Mouse (Mus musculus) thymus, adult 2 months (tissue): ENCODE measurements around the gene F11r. TPM values are rescaled to one million over a fixed set of nuclear protein-coding genes. Genes with fewer than 3 reads are reported as not detected.

Source experiments
- DNase-seq: peaks from one replicate; pipeline ENCODE4 v3.0.0; 2021
- H3K27ac ChIP-seq: fragments of 200-500 bp; 2 replicates; pipeline ENCODE4 v1.5.1; 2012; ENCODE audit warnings: low read length, control low read depth; ENCODE audit not compliant: control insufficient read depth, insufficient read depth
- H3K27me3 ChIP-seq: fragments of 200-500 bp; 2 replicates; pipeline ENCODE4 v1.6.1; 2012; ENCODE audit warnings: mild to moderate bottlenecking, low read length, moderate library complexity, mixed read lengths; ENCODE audit not compliant: control insufficient read depth, insufficient read depth
- H3K36me3 ChIP-seq: fragments of 200-500 bp; 2 replicates; pipeline ENCODE4 v1.6.1; 2012; ENCODE audit warnings: mild to moderate bottlenecking, low read length, moderate library complexity; ENCODE audit not compliant: control insufficient read depth, insufficient read depth
- H3K4me1 ChIP-seq: fragments of 200-500 bp; replicated peaks from 2 replicates; pipeline ENCODE4 v1.6.1; 2012; ENCODE audit warnings: low read length; ENCODE audit not compliant: control insufficient read depth, insufficient read depth
- H3K4me3 ChIP-seq: fragments of 200-500 bp; 2 replicates; pipeline ENCODE4 v1.5.1; 2012; ENCODE audit warnings: mild to moderate bottlenecking, low read length, control low read depth, moderate library complexity; ENCODE audit not compliant: control insufficient read depth, insufficient read depth
- CTCF ChIP-seq: fragments of 200-500 bp; IDR thresholded peaks from 2 replicates; pipeline ENCODE4 v1.5.1; 2012; ENCODE audit warnings: mild to moderate bottlenecking, control low read depth, low read length, moderate library complexity, borderline replicate concordance; ENCODE audit not compliant: control insufficient read depth, poor library complexity, insufficient read depth; ENCODE audit errors: extremely low read depth
- POLR2A ChIP-seq: fragments of 200-500 bp; IDR thresholded peaks from 2 replicates; pipeline ENCODE4 v1.6.1; 2012; ENCODE audit warnings: mild to moderate bottlenecking, low read length, control low read depth, moderate library complexity; ENCODE audit not compliant: control insufficient read depth, poor library complexity, insufficient read depth; ENCODE audit errors: extremely low read depth
- WGBS: fragments of 180-500 bp; shearing (Covaris S2); methylation state at CpG from one replicate; pipeline ENCODE4 v1.1.7; 2018; 5-methylcytosine and 5-hydroxymethylcytosine counted together
- polyA plus RNA-seq: library from polyadenylated mRNA; depleted of rRNA; stranded (reverse); fragments of >200 nt; gene quantifications from 2 replicates; pipeline ENCODE4 v1.2.3, GENCODE M21; 2012

Gene F11r
- polyA plus RNA-seq, 1 experiment, result 17.7 TPM

- TF ChIP-seq CTCF (no peak), POLR2A (no peak)
- peaks cover 3% of the 10 kb centered on the region; the same call in 1 of the 2 replicates for H3K4me1 ChIP-seq
- no peak overlapping the region for H3K4me3 ChIP-seq
- no peaks in the 10 kb centered on the region for H3K36me3 ChIP-seq
- WGBS, result 76% methylated on average over 6 of the region's 6 CpGs
- H3K27ac ChIP-seq, result no peak overlapping the region
- H3K27me3 ChIP-seq, result no peaks in the 10 kb centered on the region
- no peak for DNase-seq
Measured at GRCm38 (mm10) chr1:171501016-171501610, 63.8 kb downstream of the F11r start.

GRCm38 (mm10) chr1:171501636-171502080 lies 64.3 kb downstream of the F11r start:
- Histone ChIP-seq H3K4me1 (peaks cover 3% of the 10 kb centered on the region; the same call in 1 of the 2 replicates), H3K27ac (peak overlapping the region; percentile 8; the same call in 1 of the 2 replicates), H3K36me3 (no peaks in the 10 kb centered on the region), H3K27me3 (no peaks in the 10 kb centered on the region), H3K4me3 (no peak overlapping the region)
- 19% methylated on average over 5 of the region's 5 CpGs for WGBS
- DNase-seq, result no peak
- TF ChIP-seq POLR2A (no peak), CTCF (no peak)

- 1% methylated on average over 14 of the region's 14 CpGs for WGBS
- no peak for TF ChIP-seq CTCF
- no peak for TF ChIP-seq POLR2A
- Histone ChIP-seq H3K4me3 (no peak overlapping the region), H3K27ac (peak overlapping the region; percentile 60; the same call in 1 of the 2 replicates), H3K4me1 (peaks cover 3% of the 10 kb centered on the region; the same call in 1 of the 2 replicates), H3K36me3 (no peaks in the 10 kb centered on the region), H3K27me3 (no peaks in the 10 kb centered on the region)
- DNase-seq, result peak; percentile 33
Measured at GRCm38 (mm10) chr1:171502388-171503249, 65.3 kb downstream of the F11r start.

- WGBS, result 2% methylated on average over 19 of the region's 19 CpGs
- Histone ChIP-seq H3K4me1 (peaks cover 3% of the 10 kb centered on the region; the same call in 1 of the 2 replicates), H3K27ac (peak within 1 kb of the TSS; percentile 84), H3K27me3 (no peaks in the 10 kb centered on the region), H3K4me3 (peak within 1 kb of the TSS; percentile 65), H3K36me3 (no peaks in the 10 kb centered on the region)
- peak; percentile 93 for DNase-seq
- peak; percentile 85 for TF ChIP-seq CTCF
- 0 out of 2 replicates have a peak, but pooled peaks have one; percentile 16 for TF ChIP-seq POLR2A
Measured at GRCm38 (mm10) chr1:171503250-171503591, 65.9 kb downstream of the F11r start, which contains the start of gene Alyref2. Alyref2 (plus strand) TSS chr1:171503478.

- H3K4me1 ChIP-seq, result peaks cover 3% of the 10 kb centered on the region; the same call in 1 of the 2 replicates
- TF ChIP-seq POLR2A (no peak), CTCF (no peak; the same call in 1 of the 2 replicates)
- peak overlapping the region; percentile 84 for H3K27ac ChIP-seq
- peak overlapping the region; percentile 65 for H3K4me3 ChIP-seq
- no peaks in the 10 kb centered on the region for H3K27me3 ChIP-seq
- WGBS, result 3% methylated on average over 53 of the region's 53 CpGs
- DNase-seq, result peak; percentile 69
- H3K36me3 ChIP-seq, result no peaks in the 10 kb centered on the region
Measured at GRCm38 (mm10) chr1:171503592-171504291, 66.4 kb downstream of the F11r start.

GRCm38 (mm10) chr1:171504586-171504985 lies 67.3 kb downstream of the F11r start:
- no peak overlapping the region for H3K4me3 ChIP-seq
- peaks cover 3% of the 10 kb centered on the region; the same call in 1 of the 2 replicates for H3K4me1 ChIP-seq
- no peak for DNase-seq
- WGBS, result 49% methylated on average over 4 of the region's 4 CpGs
- no peaks in the 10 kb centered on the region for H3K36me3 ChIP-seq
- TF ChIP-seq CTCF, result no peak
- TF ChIP-seq POLR2A, result no peak
- H3K27ac ChIP-seq, result no peak overlapping the region
- no peaks in the 10 kb centered on the region for H3K27me3 ChIP-seq
